Mouse (Mus musculus): Measurements from ENCODE around the gene Zfp950. TPM values are rescaled to one million over a fixed set of nuclear protein-coding genes. Genes with fewer than 3 reads are reported as not detected.

The Zfp950 gene
- total RNA-seq, 1 experiment: 11.1 TPM

- DNase-seq (ENCODE audit: low read depth, low spot score): no peak
- peak overlapping the region; percentile 52 to 58 for H3K4me3 ChIP-seq (ENCODE audit: insufficient read depth in 1 of 2, low read depth in 1 of 2, low read length in 2 of 2, poor library complexity in 1 of 2, severe bottlenecking in 1 of 2)
- no peak for TF ChIP-seq MAFK (IDR thresholded peaks at IDR 0.05; ENCODE audit: insufficient read depth, low read depth, low read length)
- TF ChIP-seq ZNF384 (IDR thresholded peaks at IDR 0.05; ENCODE audit: low read depth, low read length): no peak
- no peak for TF ChIP-seq HCFC1 (IDR thresholded peaks at IDR 0.05; ENCODE audit: borderline replicate concordance, insufficient read depth, low read length)
- no peak for TF ChIP-seq CHD2 (IDR thresholded peaks at IDR 0.05; ENCODE audit: low read depth, low read length)
- TF ChIP-seq ZC3H11A (IDR thresholded peaks at IDR 0.05; ENCODE audit: borderline replicate concordance, low read depth, low read length): no peak
- H3K4me1 ChIP-seq (ENCODE audit: control insufficient read depth in 2 of 2, insufficient read depth in 2 of 2, low read length in 2 of 2, poor library complexity in 1 of 2): no peaks in the 10 kb centered on the region
- in situ Hi-C loops (cut with MboI; ENCODE audit: low sequenced_read_pairs in 2 of 2, unreplicated experiment in 2 of 2): no loop called here
- no peaks in the 10 kb centered on the region for H3K9me3 ChIP-seq (ENCODE audit: control insufficient read depth, insufficient read depth, low read depth, low read length)
- no peak overlapping the region for H3K27ac ChIP-seq (ENCODE audit: insufficient read depth, low read depth, low read length, poor library complexity, severe bottlenecking)
- no peaks in the 10 kb centered on the region for H3K36me3 ChIP-seq (ENCODE audit: control insufficient read depth, insufficient read depth, low read length, poor library complexity, severe bottlenecking)
- 0 out of 2 replicates have a peak overlapping the region, but pooled peaks have one; percentile 43 for H3K9ac ChIP-seq (ENCODE audit: insufficient read depth, low read depth, low read length, poor library complexity, severe bottlenecking)
These were observed 10.7 kb upstream of the Zfp950 start for GRCm38 (mm10) chr19:61151372-61151700.

GRCm38 (mm10) chr19:61141299-61141698 lies 659 bp upstream of the Zfp950 start:
- no peak overlapping the region for H3K27ac ChIP-seq (ENCODE audit: insufficient read depth, low read depth, low read length, poor library complexity, severe bottlenecking)
- in situ Hi-C loops (cut with MboI; ENCODE audit: low sequenced_read_pairs in 2 of 2, unreplicated experiment in 2 of 2): no loop called here

GRCm38 (mm10) chr19:61138655-61139054 lies 2.0 kb downstream of the Zfp950 start:
- H3K4me3 ChIP-seq (ENCODE audit: insufficient read depth in 1 of 2, low read depth in 1 of 2, low read length in 2 of 2, poor library complexity in 1 of 2, severe bottlenecking in 1 of 2): no peak overlapping the region
- TF ChIP-seq ZC3H11A (IDR thresholded peaks at IDR 0.05; ENCODE audit: borderline replicate concordance, low read depth, low read length) (no peak), CHD2 (IDR thresholded peaks at IDR 0.05; ENCODE audit: low read depth, low read length) (no peak), ZNF384 (IDR thresholded peaks at IDR 0.05; ENCODE audit: low read depth, low read length) (no peak), HCFC1 (IDR thresholded peaks at IDR 0.05; ENCODE audit: borderline replicate concordance, insufficient read depth, low read length) (no peak), MAFK (IDR thresholded peaks at IDR 0.05; ENCODE audit: insufficient read depth, low read depth, low read length) (no peak)
- H3K27ac ChIP-seq (ENCODE audit: insufficient read depth, low read depth, low read length, poor library complexity, severe bottlenecking): no peak overlapping the region
- no peaks in the 10 kb centered on the region for H3K36me3 ChIP-seq (ENCODE audit: control insufficient read depth, insufficient read depth, low read length, poor library complexity, severe bottlenecking)
- no peaks in the 10 kb centered on the region for H3K9me3 ChIP-seq (ENCODE audit: control insufficient read depth, insufficient read depth, low read depth, low read length)
- no peak for DNase-seq (ENCODE audit: low read depth, low spot score)
- in situ Hi-C loops (cut with MboI; ENCODE audit: low sequenced_read_pairs in 2 of 2, unreplicated experiment in 2 of 2): no loop called here
- no peak overlapping the region for H3K9ac ChIP-seq (ENCODE audit: insufficient read depth, low read depth, low read length, poor library complexity, severe bottlenecking)
- no peaks in the 10 kb centered on the region; a peak in 1 of 4 replicates for H3K4me1 ChIP-seq (ENCODE audit: control insufficient read depth in 2 of 2, insufficient read depth in 2 of 2, low read length in 2 of 2, poor library complexity in 1 of 2)

More at GRCm38 (mm10) chr19:61141299-61141698, 659 bp upstream of the Zfp950 start:
- DNase-seq (ENCODE audit: low read depth, low spot score): no peak
- H3K9ac ChIP-seq (ENCODE audit: insufficient read depth, low read depth, low read length, poor library complexity, severe bottlenecking): no peak overlapping the region
- H3K36me3 ChIP-seq (ENCODE audit: control insufficient read depth, insufficient read depth, low read length, poor library complexity, severe bottlenecking): no peaks in the 10 kb centered on the region
- no peak for TF ChIP-seq HCFC1 (IDR thresholded peaks at IDR 0.05; ENCODE audit: borderline replicate concordance, insufficient read depth, low read length)
- TF ChIP-seq ZC3H11A (IDR thresholded peaks at IDR 0.05; ENCODE audit: borderline replicate concordance, low read depth, low read length): no peak
- TF ChIP-seq CHD2 (IDR thresholded peaks at IDR 0.05; ENCODE audit: low read depth, low read length): no peak
- TF ChIP-seq ZNF384 (IDR thresholded peaks at IDR 0.05; ENCODE audit: low read depth, low read length): no peak
- TF ChIP-seq MAFK (IDR thresholded peaks at IDR 0.05; ENCODE audit: insufficient read depth, low read depth, low read length): no peak
- H3K9me3 ChIP-seq (ENCODE audit: control insufficient read depth, insufficient read depth, low read depth, low read length): no peaks in the 10 kb centered on the region
- H3K4me1 ChIP-seq (ENCODE audit: control insufficient read depth in 2 of 2, insufficient read depth in 2 of 2, low read length in 2 of 2, poor library complexity in 1 of 2): no peaks in the 10 kb centered on the region; a peak in 1 of 4 replicates
- peak overlapping the region; percentile 80 to 97; a peak in 3 of 4 replicates for H3K4me3 ChIP-seq (ENCODE audit: insufficient read depth in 1 of 2, low read depth in 1 of 2, low read length in 2 of 2, poor library complexity in 1 of 2, severe bottlenecking in 1 of 2)

- no peaks in the 10 kb centered on the region for H3K9me3 ChIP-seq (ENCODE audit: control insufficient read depth, insufficient read depth, low read depth, low read length)
- no peak overlapping the region for H3K27ac ChIP-seq (ENCODE audit: insufficient read depth, low read depth, low read length, poor library complexity, severe bottlenecking)
- no peaks in the 10 kb centered on the region for H3K36me3 ChIP-seq (ENCODE audit: control insufficient read depth, insufficient read depth, low read length, poor library complexity, severe bottlenecking)
- peak; percentile 42 for DNase-seq (ENCODE audit: low read depth, low spot score)
- H3K9ac ChIP-seq (ENCODE audit: insufficient read depth, low read depth, low read length, poor library complexity, severe bottlenecking): peak overlapping the region; percentile 48; the same call in 1 of the 2 replicates
- peaks cover 0 to 2% of the 10 kb centered on the region in 2 experiments; a peak in 2 of 4 replicates for H3K4me1 ChIP-seq (ENCODE audit: control insufficient read depth in 2 of 2, insufficient read depth in 2 of 2, low read length in 2 of 2, poor library complexity in 1 of 2)
- TF ChIP-seq HCFC1 (IDR thresholded peaks at IDR 0.05; ENCODE audit: borderline replicate concordance, insufficient read depth, low read length) (no peak), ZC3H11A (IDR thresholded peaks at IDR 0.05; ENCODE audit: borderline replicate concordance, low read depth, low read length) (peak; percentile 10; the same call in 1 of the 2 replicates)
- in situ Hi-C loops (cut with MboI; ENCODE audit: low sequenced_read_pairs in 2 of 2, unreplicated experiment in 2 of 2): no loop called here
- no peak overlapping the region; a peak in 1 of 4 replicates for H3K4me3 ChIP-seq (ENCODE audit: insufficient read depth in 1 of 2, low read depth in 1 of 2, low read length in 2 of 2, poor library complexity in 1 of 2, severe bottlenecking in 1 of 2)
These were observed 9.5 kb downstream of the Zfp950 start for GRCm38 (mm10) chr19:61131096-61131495.

GRCm38 (mm10) chr19:61110184-61110583 lies 30.5 kb downstream of the Zfp950 start:
- Histone ChIP-seq H3K4me3 (ENCODE audit: insufficient read depth in 1 of 2, low read depth in 1 of 2, low read length in 2 of 2, poor library complexity in 1 of 2, severe bottlenecking in 1 of 2) (no peak overlapping the region), H3K27ac (ENCODE audit: insufficient read depth, low read depth, low read length, poor library complexity, severe bottlenecking) (no peak overlapping the region), H3K36me3 (ENCODE audit: control insufficient read depth, insufficient read depth, low read length, poor library complexity, severe bottlenecking) (no peaks in the 10 kb centered on the region), H3K9ac (ENCODE audit: insufficient read depth, low read depth, low read length, poor library complexity, severe bottlenecking) (no peak overlapping the region), H3K4me1 (ENCODE audit: control insufficient read depth in 2 of 2, insufficient read depth in 2 of 2, low read length in 2 of 2, poor library complexity in 1 of 2) (no peaks in the 10 kb centered on the region), H3K9me3 (ENCODE audit: control insufficient read depth, insufficient read depth, low read depth, low read length) (no peaks in the 10 kb centered on the region)
- in situ Hi-C loops (cut with MboI; ENCODE audit: low sequenced_read_pairs in 2 of 2, unreplicated experiment in 2 of 2): no loop called here
- TF ChIP-seq ZNF384 (IDR thresholded peaks at IDR 0.05; ENCODE audit: low read depth, low read length): no peak
- TF ChIP-seq CHD2 (IDR thresholded peaks at IDR 0.05; ENCODE audit: low read depth, low read length): no peak
- TF ChIP-seq MAFK (IDR thresholded peaks at IDR 0.05; ENCODE audit: insufficient read depth, low read depth, low read length): no peak
- no peak for TF ChIP-seq ZC3H11A (IDR thresholded peaks at IDR 0.05; ENCODE audit: borderline replicate concordance, low read depth, low read length)
- no peak for TF ChIP-seq HCFC1 (IDR thresholded peaks at IDR 0.05; ENCODE audit: borderline replicate concordance, insufficient read depth, low read length)
- DNase-seq (ENCODE audit: low read depth, low spot score): peak; percentile 35

All from ES-E14 (cell line).